Mouse (Mus musculus) ES-Bruce4 (cell line): Measurements from ENCODE around the gene Sstr4. TPM values are rescaled to one million over a fixed set of nuclear protein-coding genes. Genes with fewer than 3 reads are reported as not detected.

Experiments
- H3K27ac ChIP-seq: 2 replicates; pipeline ENCODE4 v1.5.1; 2012; ENCODE audit warnings: low read length, inconsistent platforms; ENCODE audit not compliant: insufficient read depth
- H3K27me3 ChIP-seq: 2 replicates; pipeline ENCODE4 v1.6.1; 2012; ENCODE audit warnings: mild to moderate bottlenecking, low read length, inconsistent platforms; ENCODE audit not compliant: control insufficient read depth, poor library complexity, insufficient read depth, severe bottlenecking
- H3K36me3 ChIP-seq: 2 replicates; pipeline ENCODE4 v1.6.1; 2012; ENCODE audit warnings: inconsistent platforms, mild to moderate bottlenecking, low read length, moderate library complexity; ENCODE audit not compliant: control insufficient read depth, poor library complexity, insufficient read depth, severe bottlenecking
- H3K4me1 ChIP-seq: one replicate; pipeline ENCODE4 v1.8.1; 2011; ENCODE audit warnings: low read length; ENCODE audit not compliant: control insufficient read depth, insufficient read depth
- H3K4me3 ChIP-seq: 2 replicates; pipeline ENCODE4 v1.5.1; 2011; ENCODE audit warnings: low read depth, mild to moderate bottlenecking, low read length
- H3K9ac ChIP-seq: 2 replicates; pipeline ENCODE4 v1.6.1; 2012; ENCODE audit warnings: low read depth, mild to moderate bottlenecking, inconsistent platforms; ENCODE audit not compliant: poor library complexity, severe bottlenecking
- H3K9me3 ChIP-seq: replicated peaks from 2 replicates; pipeline ENCODE4 v1.6.1; 2012; ENCODE audit warnings: mild to moderate bottlenecking, low read length, inconsistent platforms; ENCODE audit not compliant: control insufficient read depth, poor library complexity, insufficient read depth, severe bottlenecking
- CTCF ChIP-seq: IDR thresholded peaks from one replicate; pipeline ENCODE4 v1.8.1; 2011; ENCODE audit warnings: low read depth, low read length
- EP300 ChIP-seq: IDR thresholded peaks from 2 replicates; pipeline ENCODE4 v1.6.1; 2011; ENCODE audit warnings: low read depth, low read length; ENCODE audit not compliant: insufficient read depth
- POLR2A ChIP-seq: IDR thresholded peaks from one replicate; pipeline ENCODE4 v1.8.1; 2011; ENCODE audit warnings: low read length; ENCODE audit not compliant: insufficient read depth
- polyA plus RNA-seq: library from polyadenylated mRNA; stranded (reverse); fragments of >200 nt; gene quantifications from 2 replicates; pipeline ENCODE4 v1.2.4, GENCODE M21; 2011; ENCODE audit warnings: low read depth; ENCODE audit not compliant: missing spikeins, insufficient read depth, insufficient read length

Sstr4 gene
- polyA plus RNA-seq, 1 experiment: not detected

- TF ChIP-seq CTCF: no peak
- no peak for TF ChIP-seq POLR2A
- no peak for TF ChIP-seq EP300
- Histone ChIP-seq H3K4me3 (no peak overlapping the region), H3K27ac (no peak overlapping the region), H3K9me3 (no peaks in the 10 kb centered on the region), H3K9ac (no peak overlapping the region), H3K27me3 (no peaks in the 10 kb centered on the region), H3K36me3 (no peaks in the 10 kb centered on the region), H3K4me1 (no peaks in the 10 kb centered on the region)
Observed at GRCm38 (mm10) chr2:148387652-148388581, 7.2 kb upstream of the Sstr4 start.

- H3K27ac ChIP-seq: no peak overlapping the region
- H3K4me1 ChIP-seq: no peaks in the 10 kb centered on the region
- no peaks in the 10 kb centered on the region for H3K36me3 ChIP-seq
- H3K4me3 ChIP-seq: no peak overlapping the region
- H3K9me3 ChIP-seq: no peaks in the 10 kb centered on the region
- H3K27me3 ChIP-seq: peaks cover 3% of the 10 kb centered on the region; the same call in 1 of the 2 replicates
- TF ChIP-seq EP300: no peak
- no peak for TF ChIP-seq POLR2A
- TF ChIP-seq CTCF: no peak
- no peak overlapping the region for H3K9ac ChIP-seq
Observed at GRCm38 (mm10) chr2:148393149-148393548, 2.0 kb upstream of the Sstr4 start.

DNA sequence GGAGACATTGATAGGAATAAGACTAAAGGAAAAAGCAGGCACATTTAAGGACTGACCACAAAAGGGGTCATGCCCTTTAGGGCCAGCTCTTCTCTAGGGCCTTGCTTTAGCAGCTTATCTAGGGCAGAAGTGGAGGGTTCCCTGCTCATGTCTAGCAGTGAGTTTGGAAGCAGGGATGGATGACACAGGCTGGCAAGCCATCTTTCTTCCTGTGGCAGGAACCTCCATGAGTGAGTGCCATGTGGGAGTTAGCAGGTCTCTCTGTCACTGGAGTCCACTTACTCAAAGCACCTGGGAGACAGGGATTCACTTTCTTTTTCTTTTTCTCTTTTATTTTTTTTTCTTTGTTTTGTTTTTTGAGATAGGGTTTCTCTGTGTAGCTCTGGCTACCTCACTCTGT, 1.3 kb upstream of the Sstr4 start:
- TF ChIP-seq POLR2A: no peak
- TF ChIP-seq EP300: no peak
- no peak for TF ChIP-seq CTCF
- no peaks in the 10 kb centered on the region for H3K9me3 ChIP-seq
- H3K4me1 ChIP-seq: no peaks in the 10 kb centered on the region
- H3K9ac ChIP-seq: no peak overlapping the region
- H3K27ac ChIP-seq: no peak overlapping the region
- H3K27me3 ChIP-seq: peaks cover 3% of the 10 kb centered on the region; the same call in 1 of the 2 replicates
- H3K4me3 ChIP-seq: no peak overlapping the region
- H3K36me3 ChIP-seq: no peaks in the 10 kb centered on the region

GRCm38 (mm10) chr2:148396209-148396608, 1.1 kb downstream of the Sstr4 start:
- Histone ChIP-seq H3K4me1 (no peaks in the 10 kb centered on the region), H3K4me3 (peak overlapping the region; percentile 64), H3K36me3 (no peaks in the 10 kb centered on the region), H3K27ac (no peak overlapping the region), H3K9me3 (no peaks in the 10 kb centered on the region), H3K27me3 (peaks cover 3% of the 10 kb centered on the region; the same call in 1 of the 2 replicates), H3K9ac (no peak overlapping the region)
- TF ChIP-seq CTCF: no peak
- TF ChIP-seq EP300: no peak
- TF ChIP-seq POLR2A: no peak

DNA sequence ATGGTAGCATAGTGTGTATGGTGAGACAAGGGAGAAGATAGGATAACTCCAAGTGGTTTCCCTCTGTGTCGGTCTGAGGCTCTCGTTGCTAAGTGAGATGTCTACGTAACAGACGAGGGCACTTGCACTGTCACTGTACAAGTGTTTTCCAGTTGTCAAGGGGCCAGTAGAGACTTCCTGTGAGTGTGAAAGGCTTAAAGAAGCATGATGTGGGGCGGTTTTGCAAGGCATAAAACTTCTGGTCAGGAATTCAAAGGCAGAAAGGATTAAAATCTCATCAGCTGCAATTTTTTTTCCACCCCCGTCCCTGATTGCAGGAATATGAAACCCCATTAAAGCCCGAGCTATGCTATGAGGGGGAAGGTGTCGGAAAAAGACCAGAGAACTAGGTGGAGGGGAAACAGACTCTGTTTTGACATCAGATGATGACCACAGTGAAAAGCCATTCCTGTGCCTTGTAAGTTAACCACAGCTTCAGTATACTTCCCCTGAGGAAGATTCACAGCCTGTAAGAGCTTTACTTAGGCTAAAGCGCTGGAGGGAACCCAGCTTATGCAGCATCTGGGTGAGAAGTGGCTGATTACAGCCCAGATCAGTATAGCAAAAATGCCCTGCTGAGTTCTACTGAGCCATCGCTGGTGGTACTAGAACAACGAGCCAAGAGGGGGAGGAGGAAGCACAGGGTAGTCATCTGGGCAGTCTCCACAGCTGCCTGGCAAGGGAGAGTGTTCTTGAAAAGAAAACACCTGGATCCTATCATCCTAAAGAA, 2.1 kb downstream of the Sstr4 start:
- H3K27ac ChIP-seq: no peak overlapping the region
- H3K9ac ChIP-seq: no peak overlapping the region
- peaks cover 3% of the 10 kb centered on the region; the same call in 1 of the 2 replicates for H3K27me3 ChIP-seq
- no peak overlapping the region for H3K4me3 ChIP-seq
- H3K9me3 ChIP-seq: no peaks in the 10 kb centered on the region
- no peak for TF ChIP-seq CTCF
- TF ChIP-seq EP300: no peak
- no peak for TF ChIP-seq POLR2A
- no peaks in the 10 kb centered on the region for H3K36me3 ChIP-seq
- H3K4me1 ChIP-seq: no peaks in the 10 kb centered on the region

DNA sequence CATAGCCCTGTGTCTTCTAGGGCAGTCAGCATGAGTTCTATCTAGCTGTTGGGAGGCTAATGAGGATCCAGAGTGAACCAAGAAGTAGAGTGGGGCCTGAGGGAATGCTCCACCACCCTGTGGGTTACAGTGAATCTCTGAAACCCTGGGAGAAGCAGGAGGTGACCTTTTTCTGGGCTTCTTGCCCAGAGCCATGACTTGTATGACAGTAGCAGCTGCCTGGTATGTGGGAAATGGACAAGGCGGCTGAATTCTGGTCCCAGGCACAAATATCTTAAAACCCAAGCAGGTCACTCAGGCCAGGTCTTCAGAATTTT, 2.6 kb downstream of the Sstr4 start:
- Histone ChIP-seq H3K27me3 (peaks cover 3% of the 10 kb centered on the region; the same call in 1 of the 2 replicates), H3K27ac (no peak overlapping the region), H3K9me3 (no peaks in the 10 kb centered on the region), H3K9ac (no peak overlapping the region), H3K4me1 (no peaks in the 10 kb centered on the region), H3K4me3 (no peak overlapping the region), H3K36me3 (no peaks in the 10 kb centered on the region)
- no peak for TF ChIP-seq CTCF
